Mouse (Mus musculus) heart, embryonic 15.5 days (tissue): ENCODE measurements at regions not wholly inside any gene's neighbourhood (a gene's known extent, or its start where the extent isn't known, plus 50 kb on each side); places are given as distances from the start of the nearest gene placed in this dataset.

ENCODE experiments used
- ATAC-seq: fragments of 200-750 bp; cut with Nextera tagmentation; replicated peaks from 2 replicates; pipeline ENCODE4 v1.8.0; 2017; ENCODE audit warnings: low read depth, moderate TSS enrichment; ENCODE audit not compliant: insufficient number of reproducible peaks, insufficient read depth, low FRiP score
- H3K27ac ChIP-seq: fragments of 300-500 bp; sonication (generic); 2 replicates; pipeline ENCODE4 v1.5.1; 2015; ENCODE audit warnings: mild to moderate bottlenecking, inconsistent platforms
- H3K27me3 ChIP-seq: fragments of 300-500 bp; sonication (generic); 2 replicates; pipeline ENCODE4 v1.6.1; 2015; ENCODE audit warnings: inconsistent platforms
- H3K36me3 ChIP-seq: fragments of 300-500 bp; sonication (generic); 2 replicates; pipeline ENCODE4 v1.6.1; 2015; ENCODE audit warnings: mild to moderate bottlenecking, inconsistent platforms
- H3K4me1 ChIP-seq: fragments of 300-500 bp; sonication (generic); replicated peaks from 2 replicates; pipeline ENCODE4 v1.6.1; 2015; ENCODE audit warnings: inconsistent platforms
- H3K4me2 ChIP-seq: fragments of 300-500 bp; sonication (generic); 2 replicates; pipeline ENCODE4 v1.6.1; 2015; ENCODE audit warnings: inconsistent platforms, mild to moderate bottlenecking, moderate library complexity
- H3K4me3 ChIP-seq: fragments of 300-500 bp; sonication (generic); 2 replicates; pipeline ENCODE4 v1.5.1; 2015; ENCODE audit warnings: mild to moderate bottlenecking, inconsistent platforms
- H3K9ac ChIP-seq: fragments of 300-500 bp; sonication (generic); 2 replicates; pipeline ENCODE4 v1.6.1; 2015; ENCODE audit warnings: mild to moderate bottlenecking, inconsistent platforms
- H3K9me3 ChIP-seq: fragments of 300-500 bp; sonication (generic); replicated peaks from 2 replicates; pipeline ENCODE4 v1.6.1; 2016; ENCODE audit warnings: inconsistent platforms
- WGBS: fragments of 180-500 bp; shearing (Covaris S2); methylation state at CpG from one replicate; pipeline ENCODE4 v1.1.7; 2015; ENCODE audit warnings: mixed read lengths; 5-methylcytosine and 5-hydroxymethylcytosine counted together

DNA sequence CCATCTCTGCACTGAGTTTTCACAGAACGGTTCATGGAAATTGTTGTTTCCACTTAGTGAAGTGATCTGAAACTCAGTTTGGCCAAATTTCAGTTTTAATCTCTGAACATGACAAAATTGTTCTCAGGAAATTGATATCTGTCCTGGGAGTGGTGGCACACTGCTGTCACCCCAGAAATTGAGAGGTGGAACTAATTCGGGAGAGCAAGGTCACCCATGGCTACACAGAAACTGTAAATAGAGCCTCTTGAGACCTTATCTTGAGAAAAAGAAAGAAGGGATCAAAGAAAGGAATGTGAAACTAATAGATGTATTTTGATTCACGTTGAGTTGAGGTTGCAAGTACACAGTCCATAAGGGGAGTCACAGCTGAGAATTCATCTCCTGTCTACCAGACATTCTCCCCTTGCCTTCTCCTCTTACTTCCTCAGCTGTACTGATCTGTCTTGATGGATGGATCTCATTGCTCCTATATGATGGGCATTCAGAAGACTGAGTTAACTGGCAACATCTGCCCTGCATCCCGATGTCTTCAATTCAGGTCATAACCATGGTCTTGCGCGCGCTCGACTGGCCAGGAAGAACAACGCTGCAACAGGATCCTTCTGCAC lies 120.2 kb upstream of the Atp2b1 start:
- Histone ChIP-seq H3K4me3 (no peak overlapping the region), H3K27me3 (no peaks in the 10 kb centered on the region)
- WGBS = 79% methylated on average over 9 of the region's 9 CpGs

DNA sequence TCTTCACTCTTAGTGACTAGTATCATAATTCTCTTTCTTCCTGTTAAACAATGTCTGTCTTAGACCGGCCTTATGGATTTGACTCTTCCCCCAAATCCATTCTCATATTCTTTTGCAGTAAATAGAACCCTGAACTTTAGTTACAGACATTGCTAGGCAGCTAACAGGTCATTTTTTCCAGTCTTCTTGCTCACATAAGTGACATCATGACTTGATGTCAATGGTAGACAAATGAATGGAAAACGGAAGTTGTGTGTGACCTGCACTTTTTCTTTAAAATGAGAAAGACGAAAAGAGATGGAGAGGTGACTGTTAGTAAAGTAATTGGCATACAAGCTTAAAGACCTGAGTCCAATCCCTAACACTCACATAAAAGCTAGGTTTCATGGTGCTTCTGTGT lies 118.2 kb upstream of the Atp2b1 start:
- Histone ChIP-seq H3K4me3 (no peak overlapping the region), H3K36me3 (no peaks in the 10 kb centered on the region), H3K9ac (no peak overlapping the region), H3K4me2 (no peak overlapping the region), H3K27ac (no peak overlapping the region), H3K9me3 (no peaks in the 10 kb centered on the region), H3K4me1 (no peaks in the 10 kb centered on the region), H3K27me3 (no peaks in the 10 kb centered on the region)
- WGBS = 86% methylated on average over 3 of the region's 3 CpGs
- no peak for ATAC-seq

More for the DNA sequence above, 120.2 kb upstream of the Atp2b1 start:
- Histone ChIP-seq H3K4me1 (no peaks in the 10 kb centered on the region), H3K9ac (no peak overlapping the region), H3K4me2 (no peak overlapping the region), H3K27ac (no peak overlapping the region), H3K36me3 (no peaks in the 10 kb centered on the region), H3K9me3 (no peaks in the 10 kb centered on the region)
- ATAC-seq = no peak

DNA sequence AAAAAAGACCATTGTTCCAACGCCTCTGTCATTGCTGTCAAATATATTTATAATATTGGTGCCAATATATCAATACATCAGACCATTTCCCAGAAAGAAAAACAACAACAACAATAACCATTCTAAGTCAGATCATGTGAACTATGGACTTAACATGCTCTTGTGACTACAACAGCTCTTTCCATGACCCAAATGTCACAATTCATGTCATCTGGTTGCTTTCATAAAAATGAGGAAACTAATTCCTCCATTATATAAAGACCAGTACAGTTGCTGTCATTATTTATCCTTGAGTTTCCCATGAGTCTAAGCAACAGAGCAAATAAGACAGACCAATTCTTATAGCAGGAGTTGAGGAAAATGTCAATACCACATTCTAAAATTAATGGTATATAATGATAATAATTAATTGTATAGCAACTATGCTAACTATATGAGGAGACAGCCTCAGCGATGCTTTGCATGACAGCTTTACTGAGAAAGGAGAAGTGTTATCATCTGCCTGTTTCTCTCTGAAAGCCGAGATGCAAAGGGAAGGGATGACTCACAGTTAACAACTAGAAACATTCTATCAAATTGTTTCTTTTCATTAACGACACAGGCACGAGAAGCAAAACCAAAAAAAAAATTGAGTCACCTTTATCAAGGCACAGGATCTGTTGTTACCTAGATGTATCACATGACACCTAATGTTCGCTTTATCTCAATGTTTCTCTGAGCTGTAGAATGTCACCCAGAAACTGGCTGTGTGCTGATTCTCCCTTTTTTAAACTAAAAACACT lies 115.4 kb upstream of the Atp2b1 start:
- Histone ChIP-seq H3K27me3 (no peaks in the 10 kb centered on the region), H3K4me1 (no peaks in the 10 kb centered on the region), H3K27ac (no peak overlapping the region), H3K9me3 (no peaks in the 10 kb centered on the region), H3K36me3 (no peaks in the 10 kb centered on the region), H3K4me2 (no peak overlapping the region), H3K4me3 (no peak overlapping the region), H3K9ac (no peak overlapping the region)
- ATAC-seq = no peak
- 63% methylated on average over 6 of the region's 6 CpGs for WGBS

DNA sequence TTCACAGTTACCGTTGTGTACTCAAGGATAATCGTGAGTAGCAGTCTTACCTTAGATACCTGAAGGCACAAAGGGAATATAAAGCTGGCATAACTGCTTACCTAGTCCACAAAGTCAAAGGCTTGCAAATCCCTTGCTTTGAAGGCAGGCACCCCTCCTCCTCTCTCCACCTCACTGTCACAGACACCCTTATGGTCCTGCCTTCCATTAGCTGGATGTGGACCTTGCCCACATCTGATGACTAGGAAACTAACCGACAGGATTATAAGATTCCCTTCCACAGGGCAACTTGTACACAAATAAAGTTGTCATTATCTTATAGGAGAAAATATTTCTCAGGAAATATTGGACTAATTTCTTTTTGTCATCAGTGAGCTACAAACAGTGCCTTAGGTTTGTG lies 114.4 kb upstream of the Atp2b1 start:
- 79% methylated on average over 3 of the region's 3 CpGs for WGBS

DNA sequence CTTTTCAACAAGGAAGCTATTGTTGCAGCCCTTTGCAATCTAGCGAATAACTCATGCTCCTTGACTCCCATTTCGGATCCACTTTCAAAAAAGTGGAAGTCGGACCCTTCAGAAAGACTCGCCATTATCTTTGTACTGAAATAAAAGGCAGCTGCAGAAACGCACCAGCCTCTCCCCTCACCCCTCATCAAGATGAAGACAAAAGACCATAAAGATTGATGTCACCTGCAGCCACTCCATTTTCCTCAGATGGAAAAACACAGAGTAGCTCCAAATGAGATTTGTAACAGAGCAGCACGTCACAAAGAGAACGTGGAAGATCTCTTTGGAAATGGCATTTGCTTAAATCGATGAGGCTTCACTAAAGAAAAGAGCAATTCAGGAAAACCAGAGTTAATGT lies 113.3 kb upstream of the Atp2b1 start:
- no peaks in the 10 kb centered on the region for H3K27me3 ChIP-seq
- no peaks in the 10 kb centered on the region for H3K9me3 ChIP-seq
- no peak overlapping the region for H3K4me3 ChIP-seq
- H3K36me3 ChIP-seq = no peaks in the 10 kb centered on the region
- H3K4me1 ChIP-seq = no peaks in the 10 kb centered on the region
- H3K4me2 ChIP-seq = no peak overlapping the region
- 70% methylated on average over 8 of the region's 8 CpGs for whole genome bisulfite sequencing
- no peak overlapping the region for H3K9ac ChIP-seq
- H3K27ac ChIP-seq = no peak overlapping the region
- ATAC-seq = no peak

More for the DNA sequence above, 114.4 kb upstream of the Atp2b1 start:
- Histone ChIP-seq H3K36me3 (no peaks in the 10 kb centered on the region), H3K9ac (no peak overlapping the region), H3K9me3 (no peaks in the 10 kb centered on the region), H3K4me3 (no peak overlapping the region), H3K4me2 (no peak overlapping the region), H3K27ac (no peak overlapping the region), H3K4me1 (no peaks in the 10 kb centered on the region), H3K27me3 (no peaks in the 10 kb centered on the region)
- no peak for ATAC-seq

DNA sequence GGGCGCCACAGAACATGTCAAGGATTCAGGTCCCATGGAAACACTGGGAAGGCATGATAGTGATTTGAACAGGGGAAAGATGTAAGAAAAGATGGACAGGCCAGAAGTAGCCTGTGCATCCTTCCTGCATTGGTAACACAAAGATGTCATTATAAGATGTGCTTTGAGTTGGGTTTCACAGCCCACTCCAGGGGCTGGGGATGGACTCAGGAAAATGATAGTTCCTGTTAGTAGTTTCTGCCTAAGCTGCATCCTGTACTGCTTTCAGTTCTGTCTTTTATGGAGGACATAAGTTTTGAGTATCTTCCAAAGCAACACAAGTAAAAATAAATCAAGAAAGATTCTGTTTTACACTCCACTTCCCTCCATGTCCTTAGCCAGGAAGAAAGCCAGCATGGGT lies 109.2 kb upstream of the Atp2b1 start:
- Histone ChIP-seq H3K27ac (no peak overlapping the region), H3K9me3 (no peaks in the 10 kb centered on the region), H3K4me3 (no peak overlapping the region), H3K36me3 (no peaks in the 10 kb centered on the region), H3K4me1 (no peaks in the 10 kb centered on the region), H3K9ac (no peak overlapping the region), H3K4me2 (no peak overlapping the region), H3K27me3 (no peaks in the 10 kb centered on the region)
- no peak for ATAC-seq
- WGBS = 88% methylated on average over 1 of the region's 1 CpGs

DNA sequence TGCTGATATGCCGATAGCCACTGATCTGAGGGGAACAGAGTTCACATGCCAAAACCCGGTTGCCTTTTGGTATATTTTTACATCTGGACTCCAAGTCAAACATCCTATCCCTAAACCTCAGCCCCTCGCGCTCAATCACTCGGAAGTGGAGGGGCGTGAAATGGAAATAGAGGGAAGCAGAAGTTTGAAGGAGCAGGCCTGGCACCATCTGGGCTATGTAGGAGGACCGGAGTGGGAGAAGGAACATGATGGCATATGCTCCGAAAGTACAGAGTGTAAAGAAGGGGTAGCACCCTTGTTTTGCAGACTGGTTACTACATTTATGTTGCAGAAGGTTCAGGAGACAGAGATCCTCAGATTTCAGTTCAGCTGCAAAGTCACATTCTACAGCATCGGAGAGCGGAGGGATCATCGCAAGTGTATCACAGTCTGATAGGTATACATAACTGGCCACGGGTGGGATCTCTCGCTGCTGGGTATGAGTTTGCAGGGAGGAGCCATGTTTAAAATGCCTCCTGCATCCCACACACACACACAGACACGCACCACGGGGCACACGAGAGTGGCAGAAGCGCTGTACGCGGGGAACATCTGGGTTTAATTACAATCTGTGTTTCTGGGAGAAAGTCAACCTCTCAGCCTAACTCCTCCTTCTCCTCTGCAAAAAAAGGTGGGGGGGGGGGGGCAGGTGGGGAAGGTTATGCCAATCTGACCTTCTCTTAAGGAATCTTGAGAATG lies 107.2 kb upstream of the Atp2b1 start:
- Histone ChIP-seq H3K4me2 (no peak overlapping the region), H3K36me3 (no peaks in the 10 kb centered on the region), H3K4me1 (no peaks in the 10 kb centered on the region), H3K4me3 (no peak overlapping the region), H3K27ac (no peak overlapping the region), H3K9me3 (no peaks in the 10 kb centered on the region), H3K27me3 (no peaks in the 10 kb centered on the region), H3K9ac (no peak overlapping the region)
- no peak for ATAC-seq
- WGBS = 82% methylated on average over 19 of the region's 19 CpGs

DNA sequence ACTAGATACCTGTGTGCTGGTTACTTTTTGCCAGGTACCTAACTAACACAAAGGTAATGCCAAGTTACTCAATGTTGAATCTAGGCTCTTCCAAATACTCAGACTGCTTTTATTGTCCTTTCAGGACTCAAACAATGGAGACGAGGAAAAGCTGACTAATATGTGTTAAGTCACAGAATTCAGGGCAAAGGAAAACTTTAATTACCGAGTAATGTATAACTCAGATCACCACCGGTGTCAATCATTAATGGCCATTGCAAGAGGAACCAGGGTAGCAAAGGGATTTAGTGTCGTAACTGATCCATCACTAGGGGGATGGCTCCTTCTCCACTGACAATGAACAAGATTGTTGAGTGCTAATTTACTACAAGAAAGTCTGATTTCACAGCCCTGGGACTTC lies 105.6 kb upstream of the Atp2b1 start:
- no peaks in the 10 kb centered on the region for H3K27me3 ChIP-seq
- H3K9ac ChIP-seq = no peak overlapping the region
- no peaks in the 10 kb centered on the region for H3K4me1 ChIP-seq
- H3K27ac ChIP-seq = no peak overlapping the region
- no peak for ATAC-seq
- H3K4me3 ChIP-seq = no peak overlapping the region
- no peaks in the 10 kb centered on the region for H3K36me3 ChIP-seq
- no peaks in the 10 kb centered on the region for H3K9me3 ChIP-seq
- H3K4me2 ChIP-seq = no peak overlapping the region
- WGBS = 85% methylated on average over 4 of the region's 4 CpGs

DNA sequence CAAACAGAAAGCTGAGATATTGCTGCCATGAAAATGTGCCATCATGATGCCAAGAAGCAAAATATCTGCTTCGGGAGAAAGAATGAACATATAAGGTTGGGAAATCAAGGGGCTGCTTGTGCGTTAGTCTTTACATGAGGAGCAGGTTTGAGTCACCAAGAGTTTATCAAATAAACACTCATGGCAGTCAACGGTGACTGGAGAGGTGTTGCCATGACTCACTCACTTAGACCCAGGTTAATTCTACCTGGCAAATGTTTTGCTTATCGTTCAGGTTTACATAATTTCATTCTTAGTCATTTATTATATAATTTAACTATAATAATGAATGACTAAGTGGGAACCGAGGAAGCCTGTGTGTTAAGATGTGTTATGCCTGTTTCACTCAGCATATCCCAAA lies 85.2 kb upstream of the Atp2b1 start:
- Histone ChIP-seq H3K27me3 (no peaks in the 10 kb centered on the region), H3K9me3 (no peaks in the 10 kb centered on the region), H3K9ac (no peak overlapping the region), H3K4me1 (no peaks in the 10 kb centered on the region), H3K4me3 (no peak overlapping the region), H3K36me3 (no peaks in the 10 kb centered on the region), H3K4me2 (no peak overlapping the region), H3K27ac (no peak overlapping the region)
- ATAC-seq = no peak
- whole genome bisulfite sequencing = 87% methylated on average over 5 of the region's 5 CpGs

DNA sequence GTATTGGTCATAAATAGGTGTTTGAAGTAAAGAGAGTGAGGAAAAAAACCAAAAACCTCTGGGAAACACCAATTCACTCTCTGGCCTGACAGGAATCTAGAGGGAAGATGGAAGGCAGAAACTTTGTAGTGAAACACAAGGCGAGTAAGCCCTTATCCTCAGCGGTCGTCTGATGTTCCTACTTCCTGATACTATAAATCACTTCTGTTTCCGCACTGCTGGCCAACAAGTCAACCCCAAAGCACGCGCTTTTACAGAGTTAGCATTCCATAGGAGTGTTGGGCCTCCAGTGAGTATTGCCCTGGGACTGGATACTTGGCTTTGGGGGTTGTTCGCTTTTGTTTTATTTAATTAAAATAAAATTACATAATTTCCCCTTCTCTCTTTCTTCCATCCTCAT lies 82.7 kb upstream of the Atp2b1 start:
- Histone ChIP-seq H3K36me3 (no peaks in the 10 kb centered on the region), H3K4me1 (no peaks in the 10 kb centered on the region), H3K27ac (no peak overlapping the region), H3K9ac (no peak overlapping the region), H3K9me3 (no peaks in the 10 kb centered on the region), H3K4me2 (no peak overlapping the region), H3K27me3 (no peaks in the 10 kb centered on the region), H3K4me3 (no peak overlapping the region)
- 57% methylated on average over 7 of the region's 7 CpGs for WGBS
- ATAC-seq = no peak

DNA sequence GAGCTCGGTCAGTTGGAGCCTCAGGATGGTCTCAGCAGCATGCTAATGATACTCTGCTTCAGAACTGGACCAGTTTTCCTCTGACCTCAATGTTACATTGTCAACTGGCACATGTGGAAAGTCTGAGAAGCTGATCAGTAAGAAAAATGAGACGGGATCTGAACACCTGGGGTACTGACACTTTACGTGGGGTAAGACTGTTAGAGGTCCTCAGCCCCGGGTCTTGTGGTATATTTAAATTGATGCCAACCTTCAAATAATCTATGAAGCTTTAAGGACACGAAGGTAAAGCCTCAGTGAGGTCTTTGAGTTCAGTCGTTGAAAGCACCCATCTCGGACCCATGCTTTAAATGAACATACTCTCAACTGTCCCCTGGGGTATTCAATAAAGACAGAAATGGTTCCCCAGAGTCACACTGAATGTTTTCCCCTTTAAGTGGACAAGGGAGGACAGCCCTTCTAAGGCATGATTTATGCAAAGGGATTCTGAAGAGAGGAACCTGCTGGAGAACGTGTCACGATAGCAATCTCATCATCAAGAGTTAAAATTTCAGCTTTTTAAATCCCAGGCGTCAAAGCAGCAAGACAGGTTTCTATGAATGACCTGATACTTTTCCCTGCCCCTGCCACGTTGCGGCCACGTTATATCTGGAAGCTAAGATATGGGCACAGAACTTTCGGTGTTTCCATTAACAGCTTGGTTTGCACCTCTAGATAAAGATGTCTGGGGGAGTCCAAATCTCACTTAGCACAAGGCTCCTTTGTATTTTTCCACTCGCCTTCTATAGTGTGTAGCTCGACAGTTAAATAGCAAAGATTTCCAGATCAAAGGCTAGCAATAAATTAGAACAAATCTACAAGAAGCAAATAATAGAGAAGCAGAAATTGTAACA lies 76.7 kb upstream of the Atp2b1 start:
- Histone ChIP-seq H3K9me3 (no peaks in the 10 kb centered on the region), H3K4me3 (no peak overlapping the region), H3K9ac (no peak overlapping the region), H3K27me3 (no peaks in the 10 kb centered on the region), H3K4me1 (no peaks in the 10 kb centered on the region), H3K27ac (no peak overlapping the region), H3K36me3 (no peaks in the 10 kb centered on the region; the same call in 1 of the 2 replicates), H3K4me2 (no peak overlapping the region)
- no peak for ATAC-seq
- 56% methylated on average over 16 of the region's 16 CpGs for WGBS
